Mouse (Mus musculus) layer of hippocampus, adult 2 months (tissue): ENCODE data around the gene Sdr39u1. TPM values are rescaled to one million over a fixed set of nuclear protein-coding genes. Genes with fewer than 3 reads are reported as not detected.

Source experiments
- DNase-seq, 2 experiments: peaks; one replicate each; pipeline ENCODE4 v3.0.0; 2022; ENCODE audit warnings: low spot score in 2 of 2
- H3K27ac ChIP-seq: fragments of 200-600 bp; 2 replicates; pipeline ENCODE4 v1.8.1; 2022
- H3K4me3 ChIP-seq: fragments of 200-600 bp; 2 replicates; pipeline ENCODE4 v1.8.1; 2022; ENCODE audit warnings: mild to moderate bottlenecking
- CTCF ChIP-seq: fragments of 200-600 bp; conservative IDR thresholded peaks from 2 replicates; pipeline ENCODE4 v1.8.1; 2022; ENCODE audit warnings: antibody characterized with exemption, mild to moderate bottlenecking, moderate library complexity
- long read RNA-seq, 2 experiments: library from polyadenylated mRNA; stranded (forward); transcript quantifications; one replicate each; pipeline ENCODE4 v2.0.0; 2021; ENCODE audit warnings: borderline mapping rate in 2 of 2
- total RNA-seq, 2 experiments: library from RNA; stranded (reverse); gene quantifications; 2 replicates each; pipeline ENCODE4 v1.2.3; 2021

The Sdr39u1 gene
- total RNA-seq, result 10 to 100 TPM; 63.5 to 78.7 TPM
- long read RNA-seq, experiment 1, transcript Sdr39u1-201 (6 exons, 1,255 nt), result major isoform, 10 of 19 reads
- long read RNA-seq, experiment 1, partial matches to known transcripts, result 1 of 19 reads
- long read RNA-seq, experiment 1, other reads (novel, unspliced or antisense), result 5 of 19 reads
- long read RNA-seq, experiment 2, transcript Sdr39u1-201 (6 exons, 1,255 nt), result major isoform, 22 of 38 reads
- long read RNA-seq, experiment 2, transcript Sdr39u1-207 (5 exons, 867 nt), result minor isoform, 5 of 38 reads
- long read RNA-seq, experiment 2, partial matches to known transcripts, result 2 of 38 reads
- long read RNA-seq, experiment 2, other reads (novel, unspliced or antisense), result 8 of 38 reads

DNA sequence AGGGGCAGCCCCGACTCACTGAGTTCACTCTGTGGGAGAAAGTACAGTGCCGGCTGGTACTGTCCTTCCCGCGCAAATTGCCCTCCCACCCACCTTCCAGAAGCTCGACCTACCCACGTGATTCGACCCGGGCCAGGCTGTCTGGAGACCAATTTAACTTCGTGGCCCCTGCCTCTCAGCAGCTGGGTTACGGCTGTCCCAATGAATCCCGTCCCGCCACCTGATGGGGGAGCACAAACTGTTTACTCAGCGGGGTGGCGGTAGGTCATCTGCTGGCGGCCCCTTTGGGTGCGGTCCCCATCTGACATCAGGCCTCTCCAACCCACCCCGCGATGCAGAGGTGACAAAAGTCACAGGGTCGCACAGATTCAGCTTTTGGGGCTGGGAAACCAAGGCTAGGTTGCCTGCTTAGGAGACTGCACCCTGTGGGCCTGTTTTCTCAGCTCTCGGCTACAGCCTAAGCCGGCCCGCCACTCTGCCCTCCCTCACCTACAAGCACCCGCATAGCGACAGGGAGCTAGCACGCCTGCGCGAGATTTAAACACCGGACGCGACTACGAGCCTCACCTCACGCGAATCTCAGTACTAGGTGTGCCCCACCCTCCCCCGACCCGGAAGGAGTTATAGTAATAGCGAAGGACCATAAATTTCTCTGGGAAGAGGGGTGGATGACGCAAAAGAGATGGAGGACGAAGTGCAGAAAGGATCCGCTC, at the start of gene Sdr39u1:
TSS of gene Sdr39u1 (minus strand) at position 593 of the 713 bp plus-strand sequence.
- H3K4me3 ChIP-seq, result peak within 1 kb of the TSS; percentile 67
- peak; percentile 79 to 81 for DNase-seq
- no peak for TF ChIP-seq CTCF

DNA sequence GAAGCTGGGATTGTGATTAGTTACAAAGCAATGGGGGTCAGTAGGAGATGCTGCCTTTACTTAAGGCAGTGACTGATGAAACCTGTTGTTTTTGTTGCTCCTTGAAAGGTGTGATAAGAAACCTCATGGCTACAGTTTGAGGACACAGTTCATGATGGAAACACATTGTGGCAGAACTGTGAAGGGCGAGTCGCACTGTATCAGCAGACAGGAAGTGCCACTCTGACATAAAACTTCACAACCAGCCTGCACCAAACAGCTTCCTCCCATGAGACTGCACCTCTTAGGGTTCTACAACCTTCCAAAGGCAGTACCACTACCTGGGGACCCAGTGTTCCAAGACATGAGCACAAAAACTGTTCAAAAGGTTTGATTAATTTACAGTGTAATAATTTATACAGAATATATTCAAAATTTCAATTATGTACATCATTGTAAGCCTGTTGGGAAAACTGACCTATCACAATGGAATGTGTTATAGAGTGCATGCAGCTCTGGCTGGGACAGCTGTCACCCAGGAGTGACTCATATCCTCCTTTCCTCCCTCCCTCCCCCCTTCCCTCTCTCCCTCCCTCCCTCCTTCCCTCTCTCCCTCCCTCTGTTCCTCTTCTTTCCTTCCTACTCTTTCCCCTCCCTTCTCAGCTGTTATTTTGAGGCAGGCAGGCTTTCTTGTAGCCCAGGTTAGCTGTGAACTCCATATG, 46.3 kb upstream of the Sdr39u1 start:
- no peak overlapping the region for H3K27ac ChIP-seq
- no peak for TF ChIP-seq CTCF
- no peak for DNase-seq
- no peak overlapping the region for H3K4me3 ChIP-seq

More for the DNA sequence above, at the start of gene Sdr39u1:
- H3K27ac ChIP-seq, result peak within 1 kb of the TSS; percentile 94

- no peak within 1 kb of the TSS for H3K27ac ChIP-seq
- TF ChIP-seq CTCF, result no peak
- DNase-seq, result no peak
- H3K4me3 ChIP-seq, result no peak within 1 kb of the TSS
These were observed 44.5 kb upstream of the Sdr39u1 start, which contains the start of gene Cma1 for GRCm38 (mm10) chr14:55944575-55944974. Cma1 (minus strand) TSS chr14:55944675.

GRCm38 (mm10) chr14:55943601-55944000, 43.5 kb upstream of the Sdr39u1 start:
- no peak overlapping the region for H3K4me3 ChIP-seq
- no peak for TF ChIP-seq CTCF
- no peak overlapping the region for H3K27ac ChIP-seq
- DNase-seq, result no peak

- TF ChIP-seq CTCF, result peak; percentile 57
- DNase-seq, result no peak
- no peak overlapping the region for H3K4me3 ChIP-seq
- H3K27ac ChIP-seq, result no peak overlapping the region
These were observed 40.1 kb upstream of the Sdr39u1 start for GRCm38 (mm10) chr14:55940070-55940800.

- no peak for DNase-seq
- H3K27ac ChIP-seq, result no peak overlapping the region
- no peak for TF ChIP-seq CTCF
These were observed 33.5 kb upstream of the Sdr39u1 start for GRCm38 (mm10) chr14:55933586-55933985.

DNA sequence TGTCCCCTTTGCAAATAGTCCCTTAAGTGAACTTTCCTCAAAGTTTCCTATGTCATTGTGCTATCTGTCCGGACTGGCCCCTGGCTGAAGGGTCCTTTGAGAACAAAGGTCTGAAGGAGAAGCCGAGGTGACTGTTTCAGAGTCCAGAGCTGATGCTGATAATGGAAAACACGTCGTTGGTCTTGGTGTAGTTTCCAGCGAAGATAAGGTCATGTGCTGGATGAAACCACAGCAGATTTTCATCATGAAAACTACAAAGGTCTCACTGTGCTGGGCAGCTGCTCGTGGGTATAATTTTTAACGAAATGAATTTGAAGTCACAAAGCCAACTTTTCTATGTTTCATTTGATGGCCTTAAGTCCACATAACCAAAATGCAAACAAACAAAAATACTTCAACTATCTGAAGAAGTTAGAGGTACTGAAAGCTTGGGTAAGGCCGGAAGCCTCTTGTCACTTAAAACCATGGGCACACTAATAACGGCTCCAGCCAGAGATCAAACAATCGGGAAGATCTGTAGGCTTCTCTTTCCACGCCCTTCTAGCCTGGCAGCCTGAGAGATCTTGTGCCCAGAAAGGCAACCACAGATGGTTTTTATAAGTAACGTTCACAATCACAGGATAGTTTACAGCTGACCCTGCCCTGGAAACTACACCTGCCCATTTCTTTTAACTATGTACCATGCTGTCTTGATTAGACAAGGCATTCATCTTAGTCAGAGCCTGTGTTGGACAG, 29.3 kb upstream of the Sdr39u1 start:
- DNase-seq, result no peak
- Histone ChIP-seq H3K4me3 (no peak overlapping the region), H3K27ac (no peak overlapping the region)
- TF ChIP-seq CTCF, result no peak

More at GRCm38 (mm10) chr14:55933586-55933985, 33.5 kb upstream of the Sdr39u1 start:
- no peak overlapping the region for H3K4me3 ChIP-seq

DNA sequence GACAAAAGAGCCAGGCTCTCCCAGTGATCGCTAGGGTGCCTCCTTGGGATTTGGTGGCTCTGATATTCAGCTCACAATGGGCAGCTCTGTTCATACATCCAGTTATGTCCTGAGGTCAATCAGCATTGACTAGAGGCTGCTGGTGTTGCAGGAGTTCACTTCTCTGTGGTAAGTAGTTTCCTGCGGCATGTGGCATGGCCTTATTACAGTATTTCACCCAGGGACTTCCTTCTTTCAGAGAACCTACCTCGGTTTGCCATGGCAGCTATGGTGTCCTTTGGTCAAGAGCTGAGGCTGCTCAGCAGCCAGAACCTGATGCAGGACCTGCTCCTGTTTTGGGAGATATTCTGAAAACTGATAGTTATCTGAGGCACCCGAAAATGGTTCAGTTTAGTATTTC, 26.8 kb upstream of the Sdr39u1 start:
- no peak for DNase-seq
- no peak for TF ChIP-seq CTCF
- H3K4me3 ChIP-seq, result no peak overlapping the region
- no peak overlapping the region for H3K27ac ChIP-seq

DNA sequence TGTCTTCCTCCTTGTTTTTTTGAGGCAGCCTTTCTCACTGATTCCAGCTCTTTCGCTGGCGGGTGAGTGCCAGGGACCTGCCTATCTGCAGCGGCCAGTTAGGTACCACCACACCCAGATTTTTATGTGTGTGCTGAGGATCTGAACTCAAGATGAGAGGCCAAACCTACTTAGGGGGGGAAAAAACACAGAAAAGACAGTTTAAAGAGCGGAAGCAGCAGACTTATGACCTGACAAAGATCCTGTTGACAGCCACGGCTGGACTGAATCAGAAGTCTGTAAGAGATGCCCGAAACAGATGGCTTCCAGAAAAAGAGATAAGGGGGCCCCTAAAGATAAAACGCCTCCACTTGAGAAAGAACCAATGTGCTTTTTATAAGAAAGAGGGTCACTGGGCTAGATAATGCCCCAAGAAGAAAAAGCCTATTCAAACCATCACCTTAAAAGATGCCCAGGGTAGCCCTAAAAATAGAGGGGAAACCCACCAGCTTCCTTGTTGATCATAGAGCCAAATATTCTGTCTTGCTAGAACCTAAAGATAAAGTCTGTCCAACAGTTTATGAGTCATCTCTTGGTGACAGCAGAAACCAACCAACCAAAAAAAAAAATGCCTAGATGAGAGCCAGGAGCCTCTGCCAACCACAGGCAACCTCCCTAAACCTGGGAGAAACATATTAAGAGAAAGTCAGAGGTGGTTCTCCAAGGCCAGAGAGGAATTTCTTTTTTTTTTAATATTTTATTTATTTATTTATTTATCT, 22.6 kb upstream of the Sdr39u1 start:
- no peak for DNase-seq
- no peak overlapping the region for H3K4me3 ChIP-seq
- no peak for TF ChIP-seq CTCF
- no peak overlapping the region for H3K27ac ChIP-seq

GRCm38 (mm10) chr14:55918240-55919082, 18.4 kb upstream of the Sdr39u1 start:
- TF ChIP-seq CTCF, result peak; percentile 95
- no peak overlapping the region for H3K27ac ChIP-seq
- no peak overlapping the region for H3K4me3 ChIP-seq
- DNase-seq, result peak; percentile 74 to 77
